Mouse (Mus musculus): Measurements from ENCODE around the gene Abcc6. TPM values are rescaled to one million over a fixed set of nuclear protein-coding genes. Genes with fewer than 3 reads are reported as not detected.
A peak's percentile ranks its signal among the peaks of the same experiment; 100 is the strongest.
"Not testable (repeated sequence)": the region's sequence is repeated elsewhere in the genome, so short reads cannot be mapped to it uniquely, and the experiment has no call there.

Abcc6 gene
- total RNA-seq, 4 experiments from 2014 or later: 0.13 TPM; not detected in 3

DNA sequence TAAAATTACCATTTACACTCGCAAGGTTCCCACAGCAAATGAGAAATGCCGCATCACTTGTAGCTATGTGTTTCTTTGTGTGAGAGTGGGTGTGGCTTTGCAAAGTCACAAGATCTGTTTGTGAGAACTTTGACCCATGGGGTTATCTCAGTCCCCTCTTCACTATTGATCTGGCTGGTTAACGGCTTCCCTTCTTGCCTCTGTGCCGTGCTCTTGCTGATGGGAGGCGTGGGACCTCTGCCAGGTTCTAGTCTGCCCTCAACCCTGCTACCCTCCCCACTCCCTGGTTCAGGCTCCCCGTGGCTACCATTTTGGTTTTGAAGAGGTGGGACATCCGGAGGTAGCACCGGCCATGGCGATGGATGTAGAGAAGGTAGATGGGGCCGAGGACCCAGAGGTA, 1.4 kb downstream of the Abcc6 start:
- DNase-seq (ENCODE audit: low spot score in 2 of 2): no peak

DNA sequence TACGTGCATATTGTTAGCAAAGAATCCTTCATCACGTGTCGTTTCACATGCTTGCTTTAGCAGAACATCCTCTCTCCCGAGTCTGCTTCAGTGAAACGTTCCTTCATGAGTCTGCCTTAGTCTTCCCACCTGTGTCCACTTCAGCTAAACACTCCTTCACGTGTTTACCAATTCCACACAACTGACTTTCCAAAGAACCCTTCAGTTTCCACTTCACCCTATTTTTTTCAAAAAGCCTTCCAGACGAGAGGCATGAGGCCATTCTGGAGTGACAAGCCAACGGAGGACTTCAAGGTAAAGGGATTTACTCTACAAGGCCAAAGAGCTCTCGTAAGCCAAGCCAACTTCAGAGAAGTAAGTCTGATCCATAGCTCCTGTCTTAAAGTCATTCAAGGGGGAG, 4.7 kb downstream of the Abcc6 start:
- no peak for DNase-seq (ENCODE audit: low spot score in 2 of 2)

DNA sequence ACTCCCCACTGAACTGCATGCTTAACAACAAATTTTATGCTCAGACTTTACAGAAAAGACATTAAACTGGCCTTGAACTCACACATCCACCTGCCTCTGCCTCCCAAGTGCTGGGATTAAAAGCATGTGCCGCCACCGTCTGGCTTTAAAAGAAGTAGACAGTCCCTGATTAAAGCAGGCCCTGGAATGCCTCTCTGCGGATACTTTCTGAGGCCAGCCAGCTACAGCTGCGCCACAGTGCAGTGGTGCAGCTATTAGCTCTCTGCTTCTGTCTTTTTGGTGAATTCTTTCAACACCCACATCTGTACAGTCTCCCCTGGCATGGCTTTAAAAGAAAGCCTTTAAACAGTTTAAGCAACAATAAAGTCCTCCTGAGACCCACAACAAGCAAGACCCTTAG, 8.2 kb downstream of the Abcc6 start:
- DNase-seq (ENCODE audit: low spot score in 2 of 2): no peak

DNA sequence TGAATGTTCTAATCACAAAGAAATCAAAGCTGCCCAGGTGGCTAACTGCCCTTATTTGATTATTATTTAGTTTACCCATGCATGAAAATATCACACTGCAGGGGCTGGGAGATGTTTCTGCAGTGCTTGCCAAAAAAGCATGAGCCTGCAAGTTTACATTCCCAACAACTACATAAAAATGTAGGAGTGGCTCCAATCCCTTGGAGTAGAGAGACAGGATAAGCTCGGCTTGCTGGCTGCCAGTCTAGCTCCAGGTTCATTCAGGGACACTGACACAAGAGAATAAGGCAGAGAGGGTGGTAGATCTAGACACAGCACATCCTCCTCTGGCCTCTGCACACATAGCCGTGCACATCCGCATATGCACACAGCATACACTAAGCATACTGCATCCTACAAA, 10.5 kb downstream of the Abcc6 start:
- no peak for DNase-seq (ENCODE audit: low spot score in 2 of 2)

DNA sequence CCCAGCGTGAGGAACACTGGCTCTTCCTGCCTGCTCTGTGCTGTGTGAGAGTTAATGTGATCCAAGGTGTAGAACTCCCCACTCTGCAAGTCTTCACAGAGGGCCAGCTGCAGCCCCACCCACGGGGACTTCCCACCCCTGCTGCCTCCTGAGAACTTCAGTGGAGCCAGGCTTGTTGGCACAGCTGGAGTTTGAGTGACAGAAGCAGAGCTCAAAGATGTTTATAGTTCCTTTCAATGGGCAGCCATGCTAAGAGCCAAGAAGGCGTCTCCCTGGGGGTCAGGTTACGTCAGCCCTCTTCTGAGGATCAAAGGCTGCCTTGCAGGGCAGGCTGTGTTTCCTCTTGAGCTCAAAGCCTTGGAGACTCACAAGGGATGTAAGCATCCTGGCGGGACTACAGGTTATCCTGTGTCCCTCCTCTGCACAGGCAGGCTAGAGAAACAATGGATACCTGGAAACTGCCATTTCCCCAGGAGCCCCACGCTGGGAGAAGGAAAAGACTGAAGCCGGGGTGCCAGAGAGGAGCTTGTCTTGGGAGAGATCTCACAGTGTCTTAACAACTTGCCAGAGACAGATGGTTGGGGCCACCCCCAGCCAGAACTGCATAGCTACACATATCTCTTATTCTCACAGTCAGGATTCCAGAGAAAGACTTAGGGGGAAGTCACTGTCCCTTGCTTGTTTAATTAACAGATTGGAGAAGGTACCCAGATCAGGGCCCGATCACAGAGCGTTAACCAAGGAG, 16.7 kb downstream of the Abcc6 start:
- DNase-seq (ENCODE audit: low spot score in 2 of 2): peak; percentile 47 to 56

DNA sequence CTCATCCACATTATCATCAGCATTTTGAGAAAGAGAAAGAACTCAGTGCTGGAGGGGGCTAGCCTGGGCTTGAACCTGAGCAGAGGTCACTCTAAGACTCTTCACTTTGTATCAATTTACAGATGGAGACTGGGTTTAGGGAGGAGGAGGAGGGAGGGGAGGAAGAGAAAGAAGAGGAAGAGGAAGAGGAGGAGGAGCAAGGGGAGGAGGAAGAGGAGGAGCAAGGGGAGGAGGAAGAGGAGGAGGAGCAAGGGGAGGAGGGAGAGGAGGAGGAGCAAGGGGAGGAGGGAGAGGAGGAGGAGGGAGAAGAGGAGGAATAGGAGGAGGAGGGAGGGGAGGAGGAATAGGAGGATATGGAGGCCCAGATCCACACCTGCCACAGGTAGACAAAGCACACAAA, 18.0 kb downstream of the Abcc6 start:
- DNase-seq (ENCODE audit: low spot score in 2 of 2): no peak

DNA sequence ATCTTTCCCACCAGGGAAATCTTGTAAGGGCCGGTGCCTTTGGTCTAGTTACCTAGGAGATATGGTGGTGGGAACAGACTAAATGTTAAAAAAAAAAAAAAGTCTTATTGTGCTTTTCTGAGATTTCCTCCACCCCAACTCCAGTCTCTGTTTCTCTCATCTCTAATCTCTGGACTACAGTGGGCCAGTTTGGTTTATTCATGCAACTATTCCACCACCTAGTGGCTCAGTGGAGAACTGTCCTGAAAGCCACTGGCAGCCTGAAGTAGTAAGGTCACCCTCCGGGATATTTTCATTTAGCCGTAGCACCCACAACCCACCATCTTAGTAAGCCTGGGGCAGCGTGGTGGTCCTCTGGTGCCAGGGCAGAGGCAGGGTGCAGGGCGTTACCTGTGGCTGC, 20.5 kb downstream of the Abcc6 start:
- DNase-seq (ENCODE audit: low spot score in 2 of 2): peak; percentile 26 to 38

DNA sequence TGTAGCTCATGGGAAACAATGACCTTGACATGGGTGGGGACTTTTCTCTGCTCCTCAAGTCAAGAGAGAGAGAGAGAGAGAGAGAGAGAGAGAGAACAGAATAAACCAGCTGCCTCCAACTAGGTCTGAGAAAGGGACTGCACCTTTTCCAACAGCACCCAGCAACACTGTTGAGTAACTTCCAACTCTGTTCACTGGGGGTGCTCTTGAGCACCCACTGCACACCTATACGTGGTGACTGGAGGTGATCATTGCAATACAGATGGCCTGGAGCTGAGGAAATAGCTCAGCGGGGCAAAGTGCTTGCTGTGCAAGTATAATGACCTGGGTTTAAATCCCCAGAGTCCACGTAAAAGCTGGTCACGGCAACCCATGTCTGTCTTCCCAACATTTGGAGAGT, 27.4 kb downstream of the Abcc6 start:
- no peak for DNase-seq (ENCODE audit: low spot score in 2 of 2)

DNA sequence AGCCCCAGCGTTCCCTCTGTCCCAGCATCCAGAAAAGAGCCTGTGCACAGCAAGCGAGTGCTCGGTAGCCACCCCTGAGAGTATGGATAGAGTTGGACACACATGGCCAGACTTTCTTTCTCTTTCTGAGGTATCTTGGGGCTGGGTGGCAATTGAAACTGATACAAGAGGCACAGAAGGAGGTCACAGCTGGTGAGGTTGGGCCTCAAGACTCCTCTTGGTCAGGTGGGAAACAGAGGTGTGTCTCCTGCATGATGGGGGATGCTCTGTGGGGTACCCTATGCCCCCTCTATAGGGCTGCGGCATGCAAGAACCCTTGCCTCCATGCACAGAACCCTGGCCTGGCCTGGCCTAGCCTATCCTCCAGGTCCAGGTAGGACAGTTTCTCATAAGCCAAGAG, 29.5 kb downstream of the Abcc6 start:
- no peak for DNase-seq (ENCODE audit: low spot score in 2 of 2)

DNA sequence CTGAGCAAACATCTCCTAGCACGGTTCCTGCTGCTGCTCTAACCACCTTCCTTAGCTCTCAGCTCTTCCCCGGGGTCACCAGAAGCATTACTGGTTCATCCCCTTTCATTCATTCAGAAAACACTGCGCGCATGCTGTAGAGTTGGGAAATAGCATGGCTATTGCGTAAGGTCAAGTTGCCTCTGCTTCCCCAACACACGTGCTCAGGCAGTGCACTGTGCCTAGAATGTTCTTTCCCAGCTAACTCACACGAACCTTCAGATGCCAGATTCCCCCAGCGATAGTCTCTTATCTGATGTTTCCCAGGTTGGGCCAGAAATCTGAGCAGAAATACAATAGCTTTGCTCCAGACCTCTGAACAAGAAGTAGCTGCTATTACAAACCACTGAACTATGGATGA, 37.6 kb downstream of the Abcc6 start:
- DNase-seq (ENCODE audit: low spot score in 2 of 2): no peak

DNA sequence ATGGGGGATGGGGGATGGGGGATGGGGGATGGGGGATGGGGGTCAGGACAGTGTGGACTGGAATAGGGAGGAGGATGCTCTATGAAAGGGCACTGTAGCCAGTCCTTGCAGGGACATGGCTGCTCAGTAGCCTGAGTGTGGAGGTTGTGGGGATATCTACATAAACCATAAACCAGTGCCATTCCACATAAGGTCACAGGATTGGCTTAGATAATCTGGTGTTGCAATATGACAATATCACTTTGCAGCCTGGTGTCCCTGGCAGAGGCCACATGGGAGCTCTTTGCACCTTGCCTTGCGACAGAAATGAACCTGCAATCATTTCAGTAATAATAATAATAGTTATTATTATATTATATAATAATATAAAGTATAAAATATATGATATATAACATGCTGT, 41.8 kb downstream of the Abcc6 start:
- DNase-seq (ENCODE audit: low spot score in 2 of 2): no peak

DNA sequence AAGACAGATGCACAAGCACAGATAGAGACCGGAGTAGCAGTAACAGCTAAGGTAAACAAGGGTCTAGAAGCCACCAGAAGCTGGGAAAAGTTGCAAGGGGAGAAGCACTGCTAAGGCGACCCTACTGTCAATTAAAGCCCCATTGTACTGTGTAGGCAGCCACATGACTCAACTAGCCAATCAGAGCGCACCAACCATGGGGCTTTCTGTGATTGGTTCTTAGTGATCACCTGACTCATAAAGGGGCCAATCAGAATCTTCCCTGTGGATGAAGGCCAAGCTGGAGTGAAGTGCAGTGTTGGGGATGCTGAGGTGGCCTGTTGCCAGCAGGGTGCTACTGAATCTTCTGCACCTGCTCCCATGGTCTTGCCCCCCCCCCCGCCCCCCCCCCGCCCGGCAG, 43.2 kb downstream of the Abcc6 start:
- no peak for DNase-seq (ENCODE audit: low spot score in 2 of 2)

DNA sequence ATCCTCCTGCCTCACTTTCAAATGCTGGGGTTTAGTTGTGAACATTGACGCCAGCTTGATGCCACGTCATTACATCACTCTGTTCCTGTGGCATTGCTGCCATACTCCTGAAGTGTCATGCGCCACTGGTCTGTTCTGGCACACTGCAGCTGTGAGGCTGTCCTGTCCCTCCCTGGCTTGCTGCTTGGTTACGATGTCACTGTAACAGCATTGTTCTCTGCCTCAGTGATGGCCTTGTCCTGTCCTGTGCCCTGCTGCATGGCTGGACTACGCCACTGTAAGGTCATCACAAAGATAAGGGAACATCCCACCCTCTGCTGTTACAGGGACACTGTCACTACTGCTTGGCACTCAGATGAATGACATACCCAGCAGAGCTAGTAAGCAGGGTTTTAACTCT, 48.5 kb downstream of the Abcc6 start:
- no peak for DNase-seq (ENCODE audit: low spot score in 2 of 2)

DNA sequence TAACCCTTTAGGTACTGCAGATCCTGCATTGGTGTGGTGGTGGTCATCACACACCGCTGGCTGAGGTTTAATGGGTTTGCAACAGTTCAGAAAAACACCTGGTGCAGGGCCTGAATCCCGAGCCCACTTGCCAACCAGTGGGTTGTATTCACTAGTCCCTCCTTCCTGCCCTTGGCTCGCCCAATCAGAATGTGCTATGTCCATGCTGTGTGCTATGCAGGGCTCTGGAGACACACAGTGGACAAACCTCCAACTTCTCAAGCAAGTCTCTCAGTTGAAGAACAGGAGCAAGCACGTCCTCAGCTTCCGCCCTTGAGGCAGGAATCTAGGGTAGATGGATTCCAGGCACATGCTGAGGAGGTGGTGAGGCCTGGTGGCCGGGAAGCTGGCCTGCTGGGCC, 55.6 kb downstream of the Abcc6 start:
- DNase-seq (ENCODE audit: low spot score in 2 of 2): no peak

DNA sequence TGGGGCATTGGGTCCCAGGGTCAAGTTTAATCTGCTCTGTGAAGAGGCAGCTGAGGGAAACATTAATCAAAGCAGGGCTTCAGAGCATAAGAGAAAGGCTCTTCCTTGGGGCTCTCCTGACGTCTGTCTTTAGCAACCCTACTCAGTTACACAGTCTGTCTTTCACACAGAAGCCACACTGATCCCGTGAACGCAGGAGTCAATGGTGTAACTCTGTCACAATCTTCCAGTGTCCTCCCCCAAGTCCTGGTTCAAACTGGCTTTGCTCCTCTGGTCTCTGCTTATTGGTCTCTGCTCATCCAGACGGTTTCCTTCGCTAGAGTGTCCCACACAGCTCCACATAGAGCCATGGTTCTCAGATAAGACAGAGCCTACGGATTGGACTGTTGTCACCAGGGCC, 56.0 kb downstream of the Abcc6 start:
- no peak for DNase-seq (ENCODE audit: low spot score in 2 of 2)

DNA sequence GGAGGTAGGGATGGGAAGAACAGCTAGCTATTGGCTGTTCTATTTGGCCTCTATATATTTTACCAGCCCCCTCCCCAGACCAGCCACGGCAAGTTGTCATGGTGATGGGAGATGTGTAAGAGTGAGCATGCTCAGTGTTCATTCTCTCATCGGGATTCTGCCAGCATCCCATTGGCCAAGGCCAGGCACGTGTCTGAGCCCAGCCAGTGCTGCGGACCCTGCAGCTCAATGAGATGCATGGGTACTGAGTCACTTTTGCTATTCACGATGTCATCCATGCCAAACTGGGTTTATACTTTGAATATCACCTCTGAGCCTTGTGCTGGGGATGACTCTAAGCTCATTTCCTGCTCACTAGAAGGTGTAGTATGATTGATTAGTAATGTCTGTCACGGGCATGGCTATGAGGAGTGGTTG, 56.8 kb downstream of the Abcc6 start:
- no peak for DNase-seq (ENCODE audit: low spot score in 2 of 2)

DNA sequence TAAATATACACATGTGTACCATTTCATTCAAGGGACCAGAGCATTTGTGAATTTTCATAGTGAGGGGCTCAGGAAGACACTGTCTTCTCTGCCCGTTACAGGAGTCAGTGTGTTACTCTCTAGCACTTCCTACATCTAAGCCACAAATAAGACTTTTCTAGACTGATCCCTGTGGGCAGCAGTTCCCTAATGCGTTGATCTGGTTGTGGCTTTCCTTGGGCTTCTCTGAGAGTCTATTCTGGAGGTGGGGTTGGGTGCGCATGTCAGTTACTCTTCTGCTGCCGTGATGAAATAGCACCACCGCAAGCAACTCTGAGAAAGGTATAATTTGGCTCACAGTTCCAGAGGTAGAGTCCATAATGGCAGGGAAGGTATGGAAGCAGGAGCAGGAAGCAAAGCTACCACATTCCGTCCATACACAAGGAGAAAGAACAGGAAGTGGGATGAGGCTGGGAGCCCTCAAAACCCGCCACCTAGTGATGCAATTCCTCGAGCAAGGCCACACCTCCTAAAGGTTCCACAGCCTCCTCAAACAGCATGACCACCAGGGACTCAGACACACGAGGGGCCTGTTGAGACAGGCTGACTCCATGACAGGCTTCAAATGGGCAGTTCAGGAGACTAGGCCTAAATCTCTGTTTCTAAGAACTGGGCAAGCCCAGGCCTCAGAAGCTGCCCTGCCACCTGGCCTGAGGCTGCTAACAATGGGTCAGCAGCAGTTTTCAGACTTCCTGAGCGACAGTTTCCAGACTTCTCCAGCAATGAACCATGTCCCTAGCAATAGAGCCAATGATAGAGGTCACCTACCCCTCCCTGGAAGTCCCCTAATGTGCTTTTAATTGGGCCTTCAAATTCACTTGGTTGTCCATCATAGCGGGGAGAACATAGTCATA, 58.0 kb downstream of the Abcc6 start:
- DNase-seq (ENCODE audit: low spot score in 2 of 2): no peak

DNA sequence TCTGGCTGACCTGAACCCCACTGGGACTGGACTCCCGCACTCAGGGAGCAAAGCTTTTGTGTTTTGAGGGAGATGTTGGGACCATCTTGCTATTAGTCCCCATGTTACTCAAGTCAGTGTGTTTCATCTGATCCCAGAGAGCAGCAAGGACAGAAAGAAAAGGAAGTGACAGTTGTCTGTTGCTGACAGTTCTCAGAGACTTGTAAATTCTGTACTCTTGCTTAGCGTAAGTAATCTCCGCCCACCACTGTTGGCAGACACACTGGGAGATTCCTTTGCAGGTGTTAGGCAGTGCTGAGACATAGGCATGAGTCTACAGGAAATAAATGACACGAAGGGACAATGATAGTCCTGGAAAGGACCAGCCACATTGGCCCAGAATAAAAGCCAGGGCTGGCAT, 73.5 kb downstream of the Abcc6 start:
- no peak for DNase-seq (ENCODE audit: low spot score in 2 of 2)

DNA sequence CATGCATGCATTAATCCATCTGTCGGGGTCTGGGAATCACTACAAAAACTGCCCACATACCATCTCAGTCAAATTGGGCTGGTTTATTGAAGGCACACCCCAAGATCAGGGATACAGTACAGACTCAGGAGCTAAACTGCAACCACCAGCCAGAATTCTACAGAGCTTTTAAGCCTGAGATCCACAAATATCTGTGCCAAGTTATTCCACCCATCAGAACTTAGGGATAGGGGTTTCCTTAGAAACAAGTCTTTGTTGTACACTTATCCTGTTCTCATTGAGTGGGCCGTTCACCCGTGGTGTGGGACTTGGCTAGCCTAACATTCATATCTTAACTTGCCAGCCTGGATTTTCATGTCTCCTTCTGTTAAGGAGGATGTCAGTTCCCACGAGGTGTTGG, 81.0 kb downstream of the Abcc6 start:
- DNase-seq (ENCODE audit: low spot score in 2 of 2): no peak

DNA sequence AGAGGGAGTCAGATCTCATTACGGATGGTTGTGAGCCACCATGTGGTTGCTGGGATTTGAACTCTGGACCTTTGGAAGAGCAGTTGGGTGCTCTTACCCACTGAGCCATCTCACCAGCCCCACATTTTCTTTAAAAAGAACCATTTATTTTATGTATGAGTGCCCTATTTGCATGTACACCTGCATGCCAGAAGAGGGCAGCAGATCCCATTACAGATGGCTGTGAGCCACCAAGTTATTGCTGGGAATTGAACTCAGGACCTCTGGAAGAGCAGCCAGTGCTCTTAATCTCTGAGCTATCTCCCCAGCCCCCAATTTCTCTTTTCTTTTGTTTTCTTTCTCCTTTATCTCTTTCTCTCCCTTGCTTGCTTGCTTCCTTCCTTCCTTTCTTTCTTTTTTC, 86.8 kb downstream of the Abcc6 start:
- DNase-seq (ENCODE audit: low spot score in 2 of 2): not testable (repeated sequence)

DNA sequence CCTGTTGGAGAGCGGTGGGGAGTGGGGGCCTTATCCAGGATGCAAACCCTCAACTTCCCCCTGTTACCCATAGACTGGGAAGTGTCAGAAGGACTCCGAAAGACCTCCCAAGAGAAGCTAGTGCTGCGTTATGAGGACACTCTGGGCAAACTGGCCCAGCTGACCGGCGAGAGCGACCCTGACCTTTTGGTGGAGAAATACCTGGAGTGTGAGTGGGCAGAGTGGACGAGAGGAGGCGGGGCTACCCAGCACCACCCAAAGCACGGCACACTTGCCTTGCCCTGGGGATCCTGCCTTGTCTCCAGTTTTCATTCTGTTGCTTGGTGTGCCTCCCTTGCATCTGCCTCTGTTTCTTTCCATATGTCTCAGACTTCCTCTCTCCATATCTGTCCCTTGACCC, 88.1 kb downstream of the Abcc6 start:
- no peak for DNase-seq (ENCODE audit: low spot score in 2 of 2)

DNA sequence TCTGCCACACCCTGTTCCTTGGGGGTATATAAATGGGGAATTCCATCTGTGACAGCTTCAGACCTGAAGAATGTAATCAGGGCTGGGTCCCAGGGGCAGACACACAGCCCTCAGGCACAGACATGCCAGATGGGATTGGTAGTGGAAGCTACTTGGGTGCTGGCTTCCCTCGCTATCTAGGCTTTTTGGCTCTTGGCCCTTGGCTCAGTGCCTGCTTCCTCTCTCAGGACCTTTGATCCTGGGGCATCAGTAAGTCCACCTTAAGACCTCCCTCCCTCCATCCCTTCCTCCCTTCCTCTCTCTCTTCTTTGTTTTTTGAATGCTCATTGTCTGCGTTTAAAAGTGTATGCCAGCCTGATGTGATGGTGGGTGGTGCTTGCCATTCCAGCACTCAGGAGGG, 90.3 kb downstream of the Abcc6 start:
- no peak for DNase-seq (ENCODE audit: low spot score in 2 of 2)

DNA sequence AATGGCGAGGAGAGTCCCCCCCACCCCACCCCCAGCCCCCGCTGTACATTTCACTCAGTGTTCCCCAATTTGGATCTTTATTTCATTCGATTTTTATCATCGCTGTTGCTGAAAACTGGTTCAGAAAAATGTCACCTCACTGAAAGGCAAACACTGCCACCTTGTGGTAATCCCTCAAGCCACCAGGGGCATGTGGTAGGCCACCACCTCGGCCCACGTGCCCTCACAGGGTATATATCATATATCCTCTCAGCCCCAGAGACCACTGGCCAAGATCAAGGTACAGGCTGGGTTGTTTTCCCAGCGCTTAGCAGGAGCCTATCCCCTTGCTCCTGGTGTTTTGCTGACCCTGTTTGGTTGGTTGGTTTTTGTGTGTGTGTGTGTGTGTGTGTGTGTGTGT, 95.0 kb downstream of the Abcc6 start:
- DNase-seq (ENCODE audit: low spot score in 2 of 2): peak in 1 of 2 experiments; percentile 44
